Mouse (Mus musculus): Measurements from ENCODE around the gene Olfr1262. TPM values are rescaled to one million over a fixed set of nuclear protein-coding genes. Genes with fewer than 3 reads are reported as not detected.

Olfr1262 gene
- polyA plus RNA-seq (2012; rRNA removed), result not detected in 2 replicates

DNA sequence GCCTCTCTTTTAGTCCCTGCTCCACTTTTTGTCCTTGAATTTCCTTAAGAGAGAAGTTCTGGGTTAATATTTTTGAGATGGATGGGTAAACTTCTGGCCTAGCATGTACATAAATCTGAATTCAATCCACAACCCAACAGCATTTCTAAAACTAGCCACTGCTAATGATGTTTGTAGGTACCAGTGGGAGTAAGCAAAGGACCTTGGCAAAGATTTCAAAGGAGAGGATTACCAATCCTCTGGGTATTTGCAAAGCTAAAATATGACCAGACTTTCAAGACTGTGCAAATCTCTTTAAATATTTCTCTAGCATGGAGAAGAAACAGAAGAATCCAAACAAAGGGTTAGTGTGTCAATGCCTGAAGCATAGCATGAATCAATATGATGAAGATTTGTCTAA, at the start of gene Olfr1262:
Gene Olfr1262 (plus strand): TSS at position 301 of the 400 bp plus-strand sequence.
- DNase-seq (ENCODE audit: low spot score), result no peak

- DNase-seq (ENCODE audit: low spot score), result no peak
Measured at GRCm38 (mm10) chr2:89974184-89974583, 25.8 kb upstream of the Olfr1262 start, which contains the start of gene Olfr1260. Gene Olfr1260 (plus strand): TSS chr2:89974340.

- no peak for DNase-seq (ENCODE audit: low spot score)
Measured at GRCm38 (mm10) chr2:89977709-89978108, 22.2 kb upstream of the Olfr1262 start.

GRCm38 (mm10) chr2:89990921-89991320, 9.0 kb upstream of the Olfr1262 start, which contains the start of gene Olfr1261:
Gene Olfr1261 (plus strand): TSS chr2:89991221.
- no peak for DNase-seq (ENCODE audit: low spot score)

DNA sequence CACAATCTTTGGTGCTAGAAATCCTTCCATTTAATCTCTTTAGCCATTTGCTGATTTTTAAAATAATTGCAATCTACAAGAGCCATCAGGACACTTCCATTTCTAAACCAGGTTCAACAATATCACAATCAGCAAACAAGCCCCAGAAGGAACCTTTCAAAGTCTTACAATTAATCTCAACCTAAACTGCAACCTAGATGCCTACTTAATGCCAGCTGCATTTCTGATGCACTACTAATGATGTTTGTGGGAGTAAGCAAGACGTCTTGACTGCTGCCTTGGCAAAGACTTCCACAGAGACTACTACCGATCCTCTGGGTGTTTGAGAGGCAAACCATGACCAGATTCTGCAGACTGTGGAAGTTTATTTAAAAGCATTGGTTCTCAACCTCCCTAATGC, 11.9 kb downstream of the Olfr1262 start, which contains the start of gene Olfr1263:
Gene Olfr1263 (plus strand): TSS at position 301 of the 400 bp plus-strand sequence.
- no peak for DNase-seq (ENCODE audit: low spot score)

- no peak for DNase-seq (ENCODE audit: low spot score)
Measured at GRCm38 (mm10) chr2:90025477-90025876, 25.5 kb downstream of the Olfr1262 start, which contains the start of gene Olfr1264. Gene Olfr1264 (minus strand): TSS chr2:90025577.

DNA sequence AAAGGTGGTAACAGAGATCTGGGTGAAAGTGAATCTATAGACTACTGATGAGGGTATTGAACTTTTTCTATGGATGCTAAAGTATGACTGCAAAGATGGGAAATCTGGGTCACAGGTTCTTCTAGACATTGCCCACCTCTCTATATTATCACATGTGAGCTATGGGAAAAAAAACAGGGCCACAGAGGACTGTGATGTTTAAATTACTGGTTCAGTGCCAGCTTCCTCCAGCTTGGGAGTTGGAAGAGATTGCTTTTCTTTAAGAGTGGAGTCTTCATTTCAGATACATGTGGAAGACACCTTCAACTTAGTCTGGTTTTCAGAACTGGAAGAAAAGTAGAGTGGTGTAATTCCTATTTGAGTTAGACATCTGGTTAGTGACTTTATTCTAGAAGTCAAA, 35.1 kb downstream of the Olfr1262 start, which contains the start of gene Olfr1265:
Gene Olfr1265 (plus strand): TSS at position 301 of the 400 bp plus-strand sequence.
- no peak for DNase-seq (ENCODE audit: low spot score)

Other genes starting within 250 kb of the Olfr1262 start
- gene Olfr1253, start 243.1 kb upstream of the Olfr1262 start, polyA plus RNA-seq (2012; rRNA removed), result not detected in 2 replicates
- not detected in 2 replicates for gene Olfr1254, start 206.5 kb upstream of the Olfr1262 start, polyA plus RNA-seq (2012; rRNA removed)
- gene Olfr1255, start 188.1 kb upstream of the Olfr1262 start, polyA plus RNA-seq (2012; rRNA removed), result not detected in 2 replicates
- gene Olfr1256, start 158.6 kb upstream of the Olfr1262 start, polyA plus RNA-seq (2012; rRNA removed), result not detected in 2 replicates
- gene Olfr48, start 151.9 kb upstream of the Olfr1262 start, polyA plus RNA-seq (2012; rRNA removed), result not detected in 2 replicates
- gene Olfr1257, start 121.7 kb upstream of the Olfr1262 start, polyA plus RNA-seq (2012; rRNA removed), result not detected in 2 replicates
- gene Olfr1258, start 72.8 kb upstream of the Olfr1262 start, polyA plus RNA-seq (2012; rRNA removed), result not detected in 2 replicates
- gene Olfr1259, start 51.5 kb upstream of the Olfr1262 start, polyA plus RNA-seq (2012; rRNA removed), result 0.03 and 0.07 TPM in 2 replicates
- not detected in 2 replicates for gene Olfr1260, start 25.8 kb upstream of the Olfr1262 start, polyA plus RNA-seq (2012; rRNA removed)
- not detected in 2 replicates for gene Olfr1261, start 8.9 kb upstream of the Olfr1262 start, polyA plus RNA-seq (2012; rRNA removed)
- not detected in 2 replicates for gene Olfr1263, start 12.0 kb downstream of the Olfr1262 start, polyA plus RNA-seq (2012; rRNA removed)
- not detected in 2 replicates for gene Olfr1264, start 25.4 kb downstream of the Olfr1262 start, polyA plus RNA-seq (2012; rRNA removed)
- gene Olfr1265, start 35.2 kb downstream of the Olfr1262 start, polyA plus RNA-seq (2012; rRNA removed), result not detected in 2 replicates
- gene Olfr140, start 63.4 kb downstream of the Olfr1262 start, polyA plus RNA-seq (2012; rRNA removed), result not detected in 2 replicates
- gene Olfr1269, start 121.3 kb downstream of the Olfr1262 start, polyA plus RNA-seq (2012; rRNA removed), result not detected in 2 replicates
- not detected in 2 replicates for gene Olfr32, start 142.2 kb downstream of the Olfr1262 start, polyA plus RNA-seq (2012; rRNA removed)
- gene Olfr1270, start 152.9 kb downstream of the Olfr1262 start, polyA plus RNA-seq (2012; rRNA removed), result not detected in 2 replicates
- gene Olfr1506, start 224.3 kb downstream of the Olfr1262 start, polyA plus RNA-seq (2012; rRNA removed), result not detected in 2 replicates

Measured in urinary bladder, adult 2 months (tissue).